Mouse (Mus musculus) liver, embryonic 14.5 days (tissue): ENCODE data around the gene Ift74. TPM values are rescaled to one million over a fixed set of nuclear protein-coding genes. Genes with fewer than 3 reads are reported as not detected.
A peak's percentile ranks its signal among the peaks of the same experiment; 100 is the strongest.

ENCODE experiments used
- ATAC-seq: fragments of 200-750 bp; cut with Nextera tagmentation; 2 replicates; pipeline ENCODE4 v1.8.0; 2017; ENCODE audit warnings: moderate number of reproducible peaks, mild to moderate bottlenecking, moderate library complexity; ENCODE audit not compliant: insufficient read depth
- DNase-seq, 3 experiments: peaks; one replicate each; pipeline ENCODE4 v3.0.0-alpha.2; 2012 to 2013; ENCODE audit warnings: low read depth in 3 of 3, low spot score in 3 of 3
- H3K27ac ChIP-seq: fragments of 300-500 bp; sonication (generic); 2 replicates; pipeline ENCODE4 v1.5.1; 2014; ENCODE audit warnings: moderate library complexity, mild to moderate bottlenecking, control low read depth, inconsistent platforms
- H3K27me3 ChIP-seq: fragments of 300-500 bp; sonication (generic); 2 replicates; pipeline ENCODE4 v1.6.1; 2014; ENCODE audit warnings: mild to moderate bottlenecking, low read length, moderate library complexity; ENCODE audit not compliant: control insufficient read depth, insufficient read depth
- H3K36me3 ChIP-seq: fragments of 300-500 bp; sonication (generic); replicated peaks from 2 replicates; pipeline ENCODE4 v1.6.1; 2014; ENCODE audit warnings: low read depth; ENCODE audit not compliant: control insufficient read depth, insufficient read depth
- H3K4me1 ChIP-seq, 2 experiments: fragments of 200-500 bp in 1 of 2; fragments of 300-500 bp in 1 of 2; sonication (generic) in 1 of 2; replicated peaks; 2 replicates each; pipeline ENCODE4 v1.6.1; 2012 to 2014; ENCODE audit warnings: antibody characterized with exemption in 1 of 2, inconsistent platforms in 1 of 2, low read length in 1 of 2; ENCODE audit not compliant: control insufficient read depth in 2 of 2, insufficient read depth in 2 of 2
- H3K4me2 ChIP-seq: fragments of 300-500 bp; sonication (generic); 2 replicates; pipeline ENCODE4 v1.6.1; 2014; ENCODE audit warnings: low read depth, mild to moderate bottlenecking, control low read depth, moderate library complexity
- H3K4me3 ChIP-seq, 2 experiments: fragments of 200-500 bp in 1 of 2; fragments of 300-500 bp in 1 of 2; sonication (generic) in 1 of 2; 2 replicates each; pipeline ENCODE4 v1.5.1; 2012 to 2014; ENCODE audit warnings: low read depth in 2 of 2, low read length in 2 of 2, mild to moderate bottlenecking in 2 of 2, control low read depth in 1 of 2, inconsistent platforms in 1 of 2, moderate library complexity in 1 of 2; ENCODE audit not compliant: insufficient read depth in 1 of 2
- H3K9ac ChIP-seq: fragments of 300-500 bp; sonication (generic); replicated peaks from 2 replicates; pipeline ENCODE4 v1.6.1; 2014; ENCODE audit warnings: mild to moderate bottlenecking, control low read depth, moderate library complexity
- H3K9me3 ChIP-seq: fragments of 300-500 bp; sonication (generic); 2 replicates; pipeline ENCODE4 v1.6.1; 2016; ENCODE audit warnings: low read length, mixed read lengths; ENCODE audit not compliant: control insufficient read depth
- CTCF ChIP-seq: IDR thresholded peaks from 2 replicates; pipeline ENCODE4 v1.5.1; 2016; ENCODE audit warnings: antibody characterized with exemption, low read depth, control low read depth
- EP300 ChIP-seq: IDR thresholded peaks from 2 replicates; pipeline ENCODE4 v1.6.1; 2016; ENCODE audit warnings: antibody characterized with exemption, low read depth
- WGBS: fragments of 180-500 bp; shearing (Covaris S2); extraction: QIAGEN DNeasy Blood & Tissue Kit; methylation state at CpG from one replicate; pipeline ENCODE4 v1.1.7; 2014; ENCODE audit not compliant: insufficient replicate concordance; 5-methylcytosine and 5-hydroxymethylcytosine counted together
- polyA plus RNA-seq, 2 experiments: library from polyadenylated mRNA; depleted of rRNA in 1 of 2; stranded (reverse) in 1 of 2; unstranded in 1 of 2; fragments of >200 nt; fragmentation: Nextera tagmentation in 1 of 2; extraction: Ambion mirVana in 1 of 2; gene quantifications; 2 replicates each; pipeline versions ENCODE4 v1.2.1 to v1.2.3; 2012 to 2014

The Ift74 gene
- polyA plus RNA-seq, 2 experiments = 2.0 to 2.8 TPM

GRCm38 (mm10) chr4:94602496-94603030 is 11.7 kb upstream of the Ift74 start:
- WGBS = under 1% methylated on average over 33 of the region's 33 CpGs

GRCm38 (mm10) chr4:94603031-94603629 is 11.2 kb upstream of the Ift74 start, which contains the start of gene Plaa:
TSS of gene Plaa (minus strand) at chr4:94603244.
- no peaks in the 10 kb centered on the region for H3K9me3 ChIP-seq
- WGBS = under 1% methylated on average over 61 of the region's 61 CpGs
- TF ChIP-seq EP300 (0 out of 2 replicates have a peak, but pooled peaks have one; percentile 9), CTCF (no peak)
- peak within 1 kb of the TSS; percentile 89 for H3K4me2 ChIP-seq
- DNase-seq (peak; percentile 74 to 79 (median 75)), ATAC-seq (peak; percentile 99)
- peaks cover 2 to 4% of the 10 kb centered on the region in 2 experiments; a peak in 2 of 4 replicates for H3K4me1 ChIP-seq
- no peaks in the 10 kb centered on the region for H3K36me3 ChIP-seq
- H3K27ac ChIP-seq = peak within 1 kb of the TSS; percentile 8
- peak within 1 kb of the TSS; percentile 62 for H3K9ac ChIP-seq
- no peaks in the 10 kb centered on the region for H3K27me3 ChIP-seq
- H3K4me3 ChIP-seq = peak within 1 kb of the TSS; percentile 64 to 91

More at GRCm38 (mm10) chr4:94602496-94603030, 11.7 kb upstream of the Ift74 start:
- peak overlapping the region; percentile 64 to 91 for H3K4me3 ChIP-seq
- no peaks in the 10 kb centered on the region for H3K27me3 ChIP-seq
- peak; percentile 75 for ATAC-seq
- H3K4me1 ChIP-seq = peaks cover 2 to 4% of the 10 kb centered on the region in 2 experiments; a peak in 2 of 4 replicates
- peak overlapping the region; percentile 62 for H3K9ac ChIP-seq
- no peaks in the 10 kb centered on the region for H3K9me3 ChIP-seq
- H3K36me3 ChIP-seq = no peaks in the 10 kb centered on the region
- DNase-seq = peak in 2 of 3 experiments; percentile 9 to 16
- H3K27ac ChIP-seq = peak overlapping the region; percentile 0
- H3K4me2 ChIP-seq = peak overlapping the region; percentile 89
- TF ChIP-seq CTCF (no peak), EP300 (no peak)

GRCm38 (mm10) chr4:94604452-94605019 is 9.8 kb upstream of the Ift74 start:
- no peak overlapping the region for H3K9ac ChIP-seq
- H3K4me3 ChIP-seq = no peak overlapping the region
- 57% methylated on average over 2 of the region's 2 CpGs for WGBS
- no peak for TF ChIP-seq CTCF
- no peaks in the 10 kb centered on the region for H3K36me3 ChIP-seq
- no peaks in the 10 kb centered on the region for H3K9me3 ChIP-seq
- ATAC-seq (no peak), DNase-seq (no peak)
- H3K27me3 ChIP-seq = no peaks in the 10 kb centered on the region
- H3K27ac ChIP-seq = no peak overlapping the region
- peak overlapping the region; percentile 89; the same call in 1 of the 2 replicates for H3K4me2 ChIP-seq
- H3K4me1 ChIP-seq = peaks cover 2 to 4% of the 10 kb centered on the region in 2 experiments; a peak in 2 of 4 replicates

- no peak overlapping the region for H3K27ac ChIP-seq
- H3K9ac ChIP-seq = no peak overlapping the region
- H3K36me3 ChIP-seq = no peaks in the 10 kb centered on the region
- 63% methylated on average over 2 of the region's 2 CpGs for WGBS
- H3K4me1 ChIP-seq = peaks cover 2 to 8% of the 10 kb centered on the region in 2 experiments; a peak in 2 of 4 replicates
- DNase-seq (no peak), ATAC-seq (no peak)
- H3K4me2 ChIP-seq = no peak overlapping the region
- no peak overlapping the region for H3K4me3 ChIP-seq
- TF ChIP-seq CTCF = no peak
- no peaks in the 10 kb centered on the region for H3K27me3 ChIP-seq
- H3K9me3 ChIP-seq = no peaks in the 10 kb centered on the region
These were observed 8.7 kb upstream of the Ift74 start for GRCm38 (mm10) chr4:94605591-94605990.

- Histone ChIP-seq H3K9ac (no peak overlapping the region), H3K9me3 (no peaks in the 10 kb centered on the region), H3K4me3 (no peak overlapping the region), H3K4me2 (no peak overlapping the region), H3K27ac (no peak overlapping the region), H3K27me3 (no peaks in the 10 kb centered on the region), H3K36me3 (no peaks in the 10 kb centered on the region), H3K4me1 (peaks cover 6 to 13% of the 10 kb centered on the region in 2 experiments)
- TF ChIP-seq EP300 = no peak
- TF ChIP-seq CTCF = no peak
- no peak for DNase-seq
- WGBS = 10% methylated on average over 3 of the region's 3 CpGs
- no peak for ATAC-seq
These were observed 4.0 kb upstream of the Ift74 start for GRCm38 (mm10) chr4:94610339-94610738.
